Mouse (Mus musculus) layer of hippocampus, adult 18-20 months (tissue): ENCODE results near the gene Gm27179. TPM values are rescaled to one million over a fixed set of nuclear protein-coding genes. Genes with fewer than 3 reads are reported as not detected.
"Not testable (repeated sequence)": the region's sequence is repeated elsewhere in the genome, so short reads cannot be mapped to it uniquely, and the experiment has no call there.

Source experiments
- DNase-seq, 2 experiments: peaks; one replicate each; pipeline ENCODE4 v3.0.0; 2022; ENCODE audit warnings: low spot score in 2 of 2
- total RNA-seq, 2 experiments: library from RNA; stranded (reverse); gene quantifications; 2 replicates each; pipeline ENCODE4 v1.2.3; 2021

Gene Gm27179
- total RNA-seq, 2 experiments from 2014 or later: not detected

GRCm38 (mm10) chr14:69473941-69474646 is 38.3 kb downstream of the Gm27179 start:
- not testable (repeated sequence) for DNase-seq

GRCm38 (mm10) chr14:69473322-69473721 is 39.0 kb downstream of the Gm27179 start:
- DNase-seq: not testable (repeated sequence)

GRCm38 (mm10) chr14:69470122-69470708 is 42.1 kb downstream of the Gm27179 start:
- not testable (repeated sequence) for DNase-seq

DNA sequence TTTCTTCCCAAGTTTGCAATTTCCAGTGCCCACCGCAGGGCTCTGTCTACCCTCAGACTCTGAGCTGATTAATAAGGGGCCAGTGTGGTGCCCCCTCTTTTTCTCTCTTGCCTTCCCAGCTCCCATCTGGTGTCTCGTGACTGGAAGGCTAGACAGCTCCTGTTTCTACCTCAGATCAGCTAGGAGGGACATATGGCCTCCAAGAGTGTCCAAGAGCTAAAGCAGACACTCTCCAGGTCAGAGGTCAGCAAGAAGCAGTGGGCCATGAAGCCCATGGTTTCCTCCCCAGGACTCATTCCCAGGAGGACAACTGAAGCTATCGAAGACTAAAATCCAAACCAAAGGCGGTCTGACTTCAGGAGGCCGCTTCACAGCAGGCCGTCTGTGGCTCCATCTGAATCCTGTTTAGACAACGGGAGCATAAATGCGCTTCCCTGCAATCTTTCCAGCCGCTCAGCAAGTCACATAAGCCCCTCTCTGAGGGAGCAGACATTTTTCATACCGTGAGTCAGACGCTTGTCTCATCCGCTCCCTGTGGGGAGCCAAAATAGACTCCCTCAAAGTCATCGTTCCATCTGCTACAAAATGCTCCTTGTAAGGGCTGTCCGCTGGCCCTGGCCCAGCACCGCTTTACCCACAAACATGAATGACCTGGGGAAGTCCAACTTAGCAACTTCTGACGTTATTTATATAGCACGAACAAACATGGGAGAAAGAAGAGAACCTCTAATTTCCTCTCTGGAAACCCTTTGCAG is 44.6 kb downstream of the Gm27179 start:
- not testable (repeated sequence) for DNase-seq

- DNase-seq: not testable (repeated sequence)
Measured at GRCm38 (mm10) chr14:69464465-69464864, 47.9 kb downstream of the Gm27179 start.

Other genes with a start within 250 kb of the Gm27179 start
- gene Synb, start 218.2 kb downstream of the Gm27179 start, total RNA-seq: not detected
- gene Gm16867, start 9.2 kb downstream of the Gm27179 start, total RNA-seq: 1 to 10 TPM; 4.7 to 5.2 TPM
- gene Entpd4b, start 42.9 kb upstream of the Gm27179 start, total RNA-seq: 10 to 100 TPM; 33.1 to 34.8 TPM